Mouse (Mus musculus): Measurements from ENCODE around the gene Nod1. TPM values are rescaled to one million over a fixed set of nuclear protein-coding genes. Genes with fewer than 3 reads are reported as not detected.

The Nod1 gene
- total and polyA plus RNA-seq, 2 experiments from 2014 or later: 1.7 to 4.8 TPM

GRCm38 (mm10) chr6:54914977-54915376 is 57.4 kb downstream of the Nod1 start:
- no peak for ATAC-seq
- no peak overlapping the region for H3K4me2 ChIP-seq (ENCODE audit: low read depth, low read length)
- no peak overlapping the region for H3K9ac ChIP-seq (replicated peaks; ENCODE audit: low read length)
- no peaks in the 10 kb centered on the region for H3K4me1 ChIP-seq (ENCODE audit: insufficient read depth, low read length)
- no peaks in the 10 kb centered on the region for H3K27me3 ChIP-seq (ENCODE audit: insufficient read depth, low read length)
- no peak for DNase-seq (ENCODE audit: low spot score)
- no peak overlapping the region for H3K4me3 ChIP-seq (ENCODE audit: low read length)
- 85% methylated on average over 4 of the region's 4 CpGs for WGBS
- no peaks in the 10 kb centered on the region for H3K36me3 ChIP-seq (ENCODE audit: insufficient read depth, low read length)
- H3K9me3 ChIP-seq (ENCODE audit: low read length): no peaks in the 10 kb centered on the region
- no peak for TF ChIP-seq CTCF (IDR thresholded peaks at IDR 0.05; ENCODE audit: low read depth)
- no peak overlapping the region for H3K27ac ChIP-seq

GRCm38 (mm10) chr6:54906053-54907040 is 66.1 kb downstream of the Nod1 start:
- Histone ChIP-seq H3K4me2 (ENCODE audit: low read depth, low read length) (no peak overlapping the region), H3K9ac (replicated peaks; ENCODE audit: low read length) (no peak overlapping the region), H3K4me3 (ENCODE audit: low read length) (no peak overlapping the region), H3K27me3 (ENCODE audit: insufficient read depth, low read length) (no peaks in the 10 kb centered on the region), H3K4me1 (ENCODE audit: insufficient read depth, low read length) (no peaks in the 10 kb centered on the region), H3K9me3 (ENCODE audit: low read length) (no peaks in the 10 kb centered on the region), H3K36me3 (ENCODE audit: insufficient read depth, low read length) (no peaks in the 10 kb centered on the region), H3K27ac (no peak overlapping the region)
- ATAC-seq (peak; percentile 24; the same call in 1 of the 2 replicates), DNase-seq (ENCODE audit: low spot score) (no peak)
- no peak for TF ChIP-seq CTCF (IDR thresholded peaks at IDR 0.05; ENCODE audit: low read depth)
- 88% methylated on average over 10 of the region's 10 CpGs for WGBS

DNA sequence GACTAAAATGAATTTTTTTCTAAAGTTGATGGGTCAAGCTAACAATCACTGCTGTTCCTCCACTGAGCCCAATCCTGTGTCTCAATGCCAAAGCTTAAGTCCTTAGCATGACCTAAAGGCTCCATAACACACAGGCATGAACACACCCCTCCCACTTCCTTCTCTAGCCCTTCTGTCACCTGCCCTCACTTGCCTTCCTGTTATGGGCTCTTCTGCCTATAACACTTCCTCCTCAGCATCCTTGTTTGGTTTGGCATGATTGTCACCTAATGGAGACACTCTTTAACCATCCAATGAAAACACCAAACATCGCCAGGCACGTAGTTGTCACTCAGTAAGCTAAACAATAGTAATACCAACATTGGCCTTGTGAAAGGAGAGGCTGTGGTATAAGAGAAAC is 69.9 kb downstream of the Nod1 start:
- Histone ChIP-seq H3K36me3 (ENCODE audit: insufficient read depth, low read length) (no peaks in the 10 kb centered on the region), H3K4me2 (ENCODE audit: low read depth, low read length) (no peak overlapping the region), H3K27ac (no peak overlapping the region), H3K4me1 (ENCODE audit: insufficient read depth, low read length) (no peaks in the 10 kb centered on the region), H3K9ac (replicated peaks; ENCODE audit: low read length) (no peak overlapping the region), H3K9me3 (ENCODE audit: low read length) (no peaks in the 10 kb centered on the region), H3K4me3 (ENCODE audit: low read length) (no peak overlapping the region), H3K27me3 (ENCODE audit: insufficient read depth, low read length) (no peaks in the 10 kb centered on the region)
- ATAC-seq: no peak
- WGBS: 91% methylated on average over 2 of the region's 2 CpGs
- DNase-seq (ENCODE audit: low spot score): no peak
- TF ChIP-seq CTCF (IDR thresholded peaks at IDR 0.05; ENCODE audit: low read depth): no peak

GRCm38 (mm10) chr6:54900256-54900655 is 72.2 kb downstream of the Nod1 start:
- Histone ChIP-seq H3K36me3 (ENCODE audit: insufficient read depth, low read length) (no peaks in the 10 kb centered on the region), H3K9ac (replicated peaks; ENCODE audit: low read length) (no peak overlapping the region), H3K4me2 (ENCODE audit: low read depth, low read length) (no peak overlapping the region), H3K4me1 (ENCODE audit: insufficient read depth, low read length) (no peaks in the 10 kb centered on the region), H3K27ac (no peak overlapping the region), H3K9me3 (ENCODE audit: low read length) (no peaks in the 10 kb centered on the region), H3K4me3 (ENCODE audit: low read length) (no peak overlapping the region), H3K27me3 (ENCODE audit: insufficient read depth, low read length) (no peaks in the 10 kb centered on the region)
- no peak for ATAC-seq
- no peak for DNase-seq (ENCODE audit: low spot score)
- no peak for TF ChIP-seq CTCF (IDR thresholded peaks at IDR 0.05; ENCODE audit: low read depth)
- WGBS: 93% methylated on average over 2 of the region's 2 CpGs

- WGBS: 90% methylated on average over 3 of the region's 3 CpGs
- H3K9ac ChIP-seq (replicated peaks; ENCODE audit: low read length): no peak overlapping the region
- H3K36me3 ChIP-seq (ENCODE audit: insufficient read depth, low read length): no peaks in the 10 kb centered on the region
- H3K4me1 ChIP-seq (ENCODE audit: insufficient read depth, low read length): no peaks in the 10 kb centered on the region
- ATAC-seq: no peak
- H3K27ac ChIP-seq: no peak overlapping the region
- H3K27me3 ChIP-seq (ENCODE audit: insufficient read depth, low read length): no peaks in the 10 kb centered on the region
- DNase-seq (ENCODE audit: low spot score): no peak
- H3K4me2 ChIP-seq (ENCODE audit: low read depth, low read length): no peak overlapping the region
- TF ChIP-seq CTCF (IDR thresholded peaks at IDR 0.05; ENCODE audit: low read depth): no peak
- H3K9me3 ChIP-seq (ENCODE audit: low read length): no peaks in the 10 kb centered on the region
- H3K4me3 ChIP-seq (ENCODE audit: low read length): no peak overlapping the region
Observed at GRCm38 (mm10) chr6:54891384-54891783, 81.0 kb downstream of the Nod1 start.

DNA sequence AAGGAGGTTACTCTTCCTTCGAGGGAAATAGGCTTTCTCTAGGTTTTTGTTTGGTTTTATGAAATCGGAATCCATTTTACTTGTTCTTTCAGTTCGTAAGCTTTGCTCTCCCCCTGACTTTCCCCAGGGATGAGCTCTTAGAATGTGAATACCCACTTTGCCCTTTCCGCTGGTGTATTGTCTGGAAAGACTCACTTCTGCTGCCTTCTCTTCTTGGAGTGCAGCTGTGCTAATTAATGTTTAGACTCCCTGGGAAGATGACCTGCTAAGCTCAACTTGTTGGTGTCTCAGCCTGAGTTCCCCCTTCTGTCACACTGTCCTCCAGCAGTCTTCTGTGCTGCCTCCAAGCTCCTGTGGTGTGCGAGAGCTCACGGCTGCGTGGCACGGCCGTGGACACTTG is 82.2 kb downstream of the Nod1 start:
- 51% methylated on average over 9 of the region's 9 CpGs for WGBS
- Histone ChIP-seq H3K4me2 (ENCODE audit: low read depth, low read length) (no peak overlapping the region), H3K27ac (no peak overlapping the region), H3K4me3 (ENCODE audit: low read length) (no peak overlapping the region), H3K27me3 (ENCODE audit: insufficient read depth, low read length) (no peaks in the 10 kb centered on the region), H3K9ac (replicated peaks; ENCODE audit: low read length) (no peak overlapping the region), H3K9me3 (ENCODE audit: low read length) (no peaks in the 10 kb centered on the region), H3K4me1 (ENCODE audit: insufficient read depth, low read length) (no peaks in the 10 kb centered on the region), H3K36me3 (ENCODE audit: insufficient read depth, low read length) (no peaks in the 10 kb centered on the region)
- TF ChIP-seq CTCF (IDR thresholded peaks at IDR 0.05; ENCODE audit: low read depth): no peak
- ATAC-seq (no peak), DNase-seq (ENCODE audit: low spot score) (no peak)

- no peaks in the 10 kb centered on the region for H3K9me3 ChIP-seq (ENCODE audit: low read length)
- no peaks in the 10 kb centered on the region for H3K4me1 ChIP-seq (ENCODE audit: insufficient read depth, low read length)
- no peak overlapping the region for H3K9ac ChIP-seq (replicated peaks; ENCODE audit: low read length)
- no peaks in the 10 kb centered on the region for H3K36me3 ChIP-seq (ENCODE audit: insufficient read depth, low read length)
- WGBS: 64% methylated on average over 7 of the region's 7 CpGs
- H3K4me3 ChIP-seq (ENCODE audit: low read length): no peak overlapping the region
- H3K4me2 ChIP-seq (ENCODE audit: low read depth, low read length): no peak overlapping the region
- no peak for TF ChIP-seq CTCF (IDR thresholded peaks at IDR 0.05; ENCODE audit: low read depth)
- DNase-seq (ENCODE audit: low spot score): no peak
- H3K27ac ChIP-seq: no peak overlapping the region
- H3K27me3 ChIP-seq (ENCODE audit: insufficient read depth, low read length): no peaks in the 10 kb centered on the region
- ATAC-seq: no peak
Observed at GRCm38 (mm10) chr6:54886195-54886594, 86.2 kb downstream of the Nod1 start.

All from hindbrain, postnatal 0 days (tissue).